Mouse (Mus musculus) spleen, postnatal 36 days (tissue): ENCODE data around the gene Pdzk1ip1.

Source experiments
- DNase-seq, 2 experiments: peaks; one replicate each; pipeline ENCODE4 v3.0.0; 2022; ENCODE audit warnings: low spot score in 2 of 2, mixed read lengths in 1 of 2

Gene Pdzk1ip1

GRCm38 (mm10) chr4:115075204-115075915 lies 13.1 kb upstream of the Pdzk1ip1 start:
- peak in 1 of 2 experiments; percentile 25 for DNase-seq

- no peak for DNase-seq
Observed at GRCm38 (mm10) chr4:115078892-115079820, 9.4 kb upstream of the Pdzk1ip1 start.

GRCm38 (mm10) chr4:115079821-115080349 lies 8.6 kb upstream of the Pdzk1ip1 start:
- DNase-seq: no peak

- no peak for DNase-seq
Observed at GRCm38 (mm10) chr4:115083031-115083430, 5.5 kb upstream of the Pdzk1ip1 start.

GRCm38 (mm10) chr4:115085522-115086095 lies 2.9 kb upstream of the Pdzk1ip1 start:
- DNase-seq: peak; percentile 17 to 30

GRCm38 (mm10) chr4:115086257-115086656 lies 2.3 kb upstream of the Pdzk1ip1 start:
- no peak for DNase-seq

GRCm38 (mm10) chr4:115086763-115087415 lies 1.6 kb upstream of the Pdzk1ip1 start:
- DNase-seq: no peak

GRCm38 (mm10) chr4:115090592-115090991 lies 2.1 kb downstream of the Pdzk1ip1 start:
- no peak for DNase-seq

GRCm38 (mm10) chr4:115091806-115092205 lies 3.3 kb downstream of the Pdzk1ip1 start:
- no peak for DNase-seq

- DNase-seq: no peak
Observed at GRCm38 (mm10) chr4:115093331-115093864, 4.9 kb downstream of the Pdzk1ip1 start.

- DNase-seq: no peak
Observed at GRCm38 (mm10) chr4:115094056-115094455, 5.5 kb downstream of the Pdzk1ip1 start.

GRCm38 (mm10) chr4:115095671-115096434 lies 7.3 kb downstream of the Pdzk1ip1 start:
- peak; percentile 77 to 85 for DNase-seq

- no peak for DNase-seq
Observed at GRCm38 (mm10) chr4:115096435-115097145, 8.1 kb downstream of the Pdzk1ip1 start.

- no peak for DNase-seq
Observed at GRCm38 (mm10) chr4:115097146-115097496, 8.6 kb downstream of the Pdzk1ip1 start.

- no peak for DNase-seq
Observed at GRCm38 (mm10) chr4:115101682-115102081, 13.2 kb downstream of the Pdzk1ip1 start.

- no peak for DNase-seq
Observed at GRCm38 (mm10) chr4:115103510-115103909, 15.0 kb downstream of the Pdzk1ip1 start.

- DNase-seq: no peak
Observed at GRCm38 (mm10) chr4:115111167-115111566, 22.7 kb downstream of the Pdzk1ip1 start.

GRCm38 (mm10) chr4:115113266-115113665 lies 24.8 kb downstream of the Pdzk1ip1 start:
- no peak for DNase-seq

- no peak for DNase-seq
Observed at GRCm38 (mm10) chr4:115119642-115120041, 31.1 kb downstream of the Pdzk1ip1 start.

- DNase-seq: no peak
Observed at GRCm38 (mm10) chr4:115121162-115121561, 32.7 kb downstream of the Pdzk1ip1 start.
